Mouse (Mus musculus) kidney, adult 2 months (tissue): ENCODE results near the gene Nit2.

ENCODE experiments used
- CTCF ChIP-seq: fragments of 200-500 bp; conservative IDR thresholded peaks from 2 replicates; pipeline ENCODE4 v1.5.1; 2011; ENCODE audit warnings: low read depth, mild to moderate bottlenecking, control low read depth, low read length, moderate library complexity, mixed read lengths; ENCODE audit not compliant: insufficient read depth, insufficient read length
- POLR2A ChIP-seq: fragments of 200-500 bp; IDR thresholded peaks from one replicate; pipeline ENCODE4 v1.6.1; 2011; ENCODE audit warnings: low read depth, low read length, control low read depth

DNA sequence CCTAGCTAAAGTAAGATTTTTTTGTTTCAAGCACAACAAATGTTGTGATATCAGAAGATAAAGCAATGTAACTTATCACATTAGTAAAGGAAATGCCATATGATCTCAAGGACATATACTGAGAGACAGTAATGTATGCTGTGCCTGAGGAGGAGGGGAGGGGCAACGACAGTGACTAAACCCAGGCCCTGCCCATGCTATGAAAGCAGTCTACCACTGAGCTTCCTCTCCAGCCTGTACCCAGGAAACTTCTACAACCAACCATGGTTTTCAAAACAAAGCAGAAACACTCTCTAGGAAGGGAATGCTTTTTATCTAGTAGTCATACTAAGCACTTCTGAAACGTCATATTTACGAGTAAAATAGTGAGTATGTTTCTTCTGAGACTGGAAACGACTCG is 4.3 kb downstream of the Nit2 start:
- TF ChIP-seq CTCF (no peak), POLR2A (no peak)
